Mouse (Mus musculus) large intestine, adult 2 months (tissue): ENCODE measurements around the gene H2al1f. TPM values are rescaled to one million over a fixed set of nuclear protein-coding genes. Genes with fewer than 3 reads are reported as not detected.
"Not testable (repeated sequence)": the region's sequence is repeated elsewhere in the genome, so short reads cannot be mapped to it uniquely, and the experiment has no call there.

ENCODE experiments used
- DNase-seq: peaks from one replicate; pipeline ENCODE4 v3.0.0-alpha.2; 2012; ENCODE audit warnings: low read depth, low spot score
- WGBS: fragments of 180-500 bp; shearing (Covaris S2); methylation state at CpG from one replicate; pipeline ENCODE4 v1.1.7; 2018; 5-methylcytosine and 5-hydroxymethylcytosine counted together
- polyA plus RNA-seq: library from polyadenylated mRNA; depleted of rRNA; stranded (reverse); fragments of >200 nt; gene quantifications from 2 replicates; pipeline ENCODE4 v1.2.3, GENCODE M21; 2012; rRNA removed

Gene H2al1f
- not detected in 2 replicates for polyA plus RNA-seq

DNA sequence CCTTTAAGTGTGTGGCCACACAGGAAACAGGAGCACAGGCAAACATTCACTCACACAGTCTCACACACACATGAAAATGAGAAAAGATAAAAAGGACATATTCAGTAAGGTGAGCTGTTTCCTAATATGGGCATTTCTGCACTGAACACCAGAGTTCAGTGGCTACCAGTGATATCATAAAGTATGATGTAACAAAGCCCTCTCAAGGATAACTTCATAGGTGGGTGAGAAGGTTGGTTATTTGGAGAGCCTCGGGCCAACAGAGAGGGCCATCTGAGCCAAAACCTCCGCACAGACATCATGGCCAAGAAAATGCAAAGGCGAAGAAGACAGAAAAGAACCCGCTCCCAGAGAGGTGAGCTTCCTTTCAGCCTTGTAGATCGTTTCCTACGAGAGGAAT is at the start of gene H2al1f:
Gene H2al1f (plus strand): TSS at position 301 of the 400 bp plus-strand sequence.
- DNase-seq: not testable (repeated sequence)
- no CpG with 5 or more reads among the region's 6 CpGs for WGBS

DNA sequence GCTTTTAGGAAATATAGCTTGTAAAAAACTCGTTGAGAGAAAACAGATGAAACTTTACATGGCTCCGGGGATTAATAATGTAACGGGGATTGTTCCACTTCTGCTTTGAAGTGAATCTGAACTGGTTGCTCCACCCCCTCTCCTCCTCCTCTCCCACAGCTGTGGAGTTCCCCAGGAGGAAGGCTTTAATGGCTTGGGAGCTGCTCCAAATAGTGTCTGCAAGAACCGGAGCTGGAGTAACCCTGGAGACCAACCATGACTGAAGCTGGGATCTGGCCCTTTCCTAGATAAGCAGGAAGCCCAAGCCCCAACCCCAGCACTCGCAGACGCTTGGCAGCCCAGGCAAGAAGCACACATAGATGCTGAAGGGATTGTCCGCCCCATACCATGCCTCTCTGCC is 47.2 kb upstream of the H2al1f start:
- WGBS: 57% methylated on average over 7 of the region's 7 CpGs
- no peak for DNase-seq

DNA sequence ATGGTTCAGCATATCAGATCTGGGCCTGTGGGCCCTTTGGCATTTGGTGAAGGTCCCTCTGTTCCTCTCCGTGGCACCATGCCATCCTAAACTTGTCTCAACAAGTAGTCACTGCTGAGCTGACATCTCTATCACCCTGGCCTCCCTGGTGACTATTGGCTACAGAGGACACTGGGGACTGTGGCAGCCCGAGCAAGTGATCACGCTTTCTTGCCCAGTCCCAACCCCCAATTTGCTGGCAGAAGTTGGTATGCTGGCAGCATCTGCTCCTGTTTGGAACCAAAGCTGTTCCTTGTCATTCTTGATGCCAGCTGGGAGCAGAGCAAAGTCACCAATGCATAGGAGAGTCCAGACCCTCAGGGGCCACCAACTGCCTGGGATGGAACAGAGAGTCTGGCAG is 45.9 kb upstream of the H2al1f start:
- no peak for DNase-seq
- 83% methylated on average over 3 of the region's 3 CpGs for WGBS

- no peak for DNase-seq
- WGBS: 46% methylated on average over 3 of the region's 3 CpGs
These were observed 41.8 kb upstream of the H2al1f start for GRCm38 (mm10) chrX:11273190-11273589.

- WGBS: 41% methylated on average over 6 of the region's 6 CpGs
- no peak for DNase-seq
These were observed 37.9 kb upstream of the H2al1f start for GRCm38 (mm10) chrX:11277083-11277482.

- no peak for DNase-seq
- WGBS: 67% methylated on average over 2 of the region's 2 CpGs
These were observed 34.2 kb upstream of the H2al1f start for GRCm38 (mm10) chrX:11280741-11281140.

- DNase-seq: no peak
- whole genome bisulfite sequencing: 29% methylated on average over 14 of the region's 14 CpGs
These were observed 26.6 kb upstream of the H2al1f start for GRCm38 (mm10) chrX:11288306-11288882.

- DNase-seq: no peak
- WGBS: 83% methylated on average over 4 of the region's 4 CpGs
These were observed 25.7 kb upstream of the H2al1f start for GRCm38 (mm10) chrX:11289244-11289643.

DNA sequence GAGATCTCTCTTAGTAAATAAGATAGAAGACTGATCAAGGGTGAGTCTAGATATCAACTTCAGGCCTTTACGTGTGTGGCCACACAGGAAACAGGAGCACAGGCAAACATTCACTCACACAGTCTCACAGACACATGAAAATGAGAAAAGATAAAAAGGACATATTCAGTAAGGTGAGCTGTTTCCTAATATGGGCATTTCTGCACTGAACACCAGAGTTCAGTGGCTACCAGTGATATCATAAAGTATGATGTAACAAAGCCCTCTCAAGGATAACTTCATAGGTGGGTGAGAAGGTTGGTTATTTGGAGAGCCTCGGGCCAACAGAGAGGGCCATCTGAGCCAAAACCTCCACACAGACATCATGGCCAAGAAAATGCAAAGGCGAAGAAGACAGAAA is 16.0 kb upstream of the H2al1f start, which contains the start of gene H2al1a:
Gene H2al1a (plus strand): TSS at position 301 of the 400 bp plus-strand sequence.
- WGBS: no CpG with 5 or more reads among the region's 3 CpGs
- DNase-seq: not testable (repeated sequence)

DNA sequence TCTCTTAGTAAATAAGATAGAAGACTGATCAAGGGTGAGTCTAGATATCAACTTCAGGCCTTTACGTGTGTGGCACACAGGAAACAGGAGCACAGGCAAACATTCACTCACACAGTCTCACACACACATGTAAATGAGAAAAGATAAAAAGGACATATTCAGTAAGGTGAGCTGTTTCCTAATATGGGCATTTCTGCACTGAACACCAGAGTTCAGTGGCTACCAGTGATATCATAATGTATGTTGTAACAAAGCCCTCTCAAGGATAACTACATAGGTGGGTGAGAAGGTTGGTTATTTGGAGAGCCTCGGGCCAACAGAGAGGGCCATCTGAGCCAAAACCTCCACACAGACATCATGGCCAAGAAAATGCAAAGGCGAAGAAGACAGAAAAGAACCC is 12.8 kb upstream of the H2al1f start, which contains the start of gene H2al1b:
Gene H2al1b (plus strand): TSS at position 301 of the 400 bp plus-strand sequence.
- 91% methylated on average over 1 of the region's 3 CpGs for WGBS
- DNase-seq: not testable (repeated sequence)

DNA sequence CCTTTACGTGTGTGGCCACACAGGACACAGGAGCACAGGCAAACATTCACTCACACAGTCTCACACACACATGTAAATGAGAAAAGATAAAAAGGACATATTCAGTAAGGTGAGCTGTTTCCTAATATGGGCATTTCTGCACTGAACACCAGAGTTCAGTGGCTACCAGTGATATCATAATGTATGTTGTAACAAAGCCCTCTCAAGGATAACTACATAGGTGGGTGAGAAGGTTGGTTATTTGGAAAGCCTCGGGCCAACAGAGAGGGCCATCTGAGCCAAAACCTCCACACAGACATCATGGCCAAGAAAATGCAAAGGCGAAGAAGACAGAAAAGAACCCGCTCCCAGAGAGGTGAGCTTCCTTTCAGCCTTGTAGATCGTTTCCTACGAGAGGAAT is 9.6 kb upstream of the H2al1f start, which contains the start of gene H2al1c:
Gene H2al1c (plus strand): TSS at position 301 of the 400 bp plus-strand sequence.
- not testable (repeated sequence) for DNase-seq
- 86% methylated on average over 1 of the region's 6 CpGs for WGBS

- no CpG with 5 or more reads among the region's 6 CpGs for WGBS
- DNase-seq: not testable (repeated sequence)
These were observed 6.4 kb upstream of the H2al1f start, which contains the start of gene H2al1d for GRCm38 (mm10) chrX:11308524-11308923. H2al1d (plus strand) TSS chrX:11308824.

- WGBS: no CpG with 5 or more reads among the region's 3 CpGs
These were observed 3.3 kb upstream of the H2al1f start, which contains the start of gene H2al1e for GRCm38 (mm10) chrX:11311634-11312033. H2al1e (plus strand) TSS chrX:11311934.

DNA sequence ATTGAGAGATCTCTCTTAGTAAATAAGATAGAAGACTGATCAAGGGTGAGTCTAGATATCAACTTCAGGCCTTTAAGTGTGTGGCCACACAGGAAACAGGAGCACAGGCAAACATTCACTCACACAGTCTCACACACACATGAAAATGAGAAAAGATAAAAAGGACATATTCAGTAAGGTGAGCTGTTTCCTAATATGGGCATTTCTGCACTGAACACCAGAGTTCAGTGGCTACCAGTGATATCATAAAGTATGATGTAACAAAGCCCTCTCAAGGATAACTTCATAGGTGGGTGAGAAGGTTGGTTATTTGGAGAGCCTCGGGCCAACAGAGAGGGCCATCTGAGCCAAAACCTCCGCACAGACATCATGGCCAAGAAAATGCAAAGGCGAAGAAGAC is 3.0 kb downstream of the H2al1f start, which contains the start of gene H2al1g:
Gene H2al1g (plus strand): TSS at position 301 of the 400 bp plus-strand sequence.
- WGBS: no CpG with 5 or more reads among the region's 3 CpGs
- not testable (repeated sequence) for DNase-seq

More at GRCm38 (mm10) chrX:11311634-11312033, 3.3 kb upstream of the H2al1f start, which contains the start of gene H2al1e:
- DNase-seq: not testable (repeated sequence)

DNA sequence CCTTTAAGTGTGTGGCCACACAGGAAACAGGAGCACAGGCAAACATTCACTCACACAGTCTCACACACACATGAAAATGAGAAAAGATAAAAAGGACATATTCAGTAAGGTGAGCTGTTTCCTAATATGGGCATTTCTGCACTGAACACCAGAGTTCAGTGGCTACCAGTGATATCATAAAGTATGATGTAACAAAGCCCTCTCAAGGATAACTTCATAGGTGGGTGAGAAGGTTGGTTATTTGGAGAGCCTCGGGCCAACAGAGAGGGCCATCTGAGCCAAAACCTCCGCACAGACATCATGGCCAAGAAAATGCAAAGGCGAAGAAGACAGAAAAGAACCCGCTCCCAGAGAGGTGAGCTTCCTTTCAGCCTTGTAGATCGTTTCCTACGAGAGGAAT is 6.2 kb downstream of the H2al1f start, which contains the start of gene H2al1h:
Gene H2al1h (plus strand): TSS at position 301 of the 400 bp plus-strand sequence.
- no CpG with 5 or more reads among the region's 6 CpGs for WGBS
- not testable (repeated sequence) for DNase-seq

- 100% methylated on average over 1 of the region's 5 CpGs for WGBS
- DNase-seq: not testable (repeated sequence)
These were observed 9.4 kb downstream of the H2al1f start, which contains the start of gene H2al1i for GRCm38 (mm10) chrX:11324359-11324758. H2al1i (plus strand) TSS chrX:11324659.

GRCm38 (mm10) chrX:11327522-11327921 is 12.6 kb downstream of the H2al1f start, which contains the start of gene H2al1j:
H2al1j (plus strand) TSS chrX:11327822.
- DNase-seq: not testable (repeated sequence)
- 95% methylated on average over 2 of the region's 2 CpGs for WGBS

DNA sequence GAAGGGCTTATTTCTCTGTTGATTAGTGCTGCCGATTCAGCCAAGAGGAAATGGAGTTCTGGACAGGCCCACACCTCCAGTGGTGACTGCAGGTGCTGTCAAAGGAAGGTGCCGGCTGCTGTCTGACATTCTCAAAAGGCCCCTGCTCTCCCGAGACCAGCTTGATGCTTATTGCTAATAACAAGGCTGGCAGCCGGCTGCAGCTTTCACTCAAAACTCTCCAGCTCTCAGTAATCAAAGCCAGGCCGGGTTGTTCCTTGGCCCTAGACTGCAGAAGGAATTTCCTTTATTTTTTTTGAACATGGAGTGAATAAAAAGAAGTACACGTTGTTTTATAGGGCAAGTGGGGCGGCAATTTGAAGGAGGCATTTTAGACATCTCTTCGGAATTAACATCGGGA is 30.8 kb downstream of the H2al1f start:
- WGBS: 75% methylated on average over 9 of the region's 9 CpGs
- no peak for DNase-seq

GRCm38 (mm10) chrX:11346756-11347155 is 31.8 kb downstream of the H2al1f start:
- WGBS: 92% methylated on average over 3 of the region's 3 CpGs
- no peak for DNase-seq

- 82% methylated on average over 6 of the region's 6 CpGs for WGBS
- DNase-seq: no peak
These were observed 45.9 kb downstream of the H2al1f start for GRCm38 (mm10) chrX:11360823-11361222.

DNA sequence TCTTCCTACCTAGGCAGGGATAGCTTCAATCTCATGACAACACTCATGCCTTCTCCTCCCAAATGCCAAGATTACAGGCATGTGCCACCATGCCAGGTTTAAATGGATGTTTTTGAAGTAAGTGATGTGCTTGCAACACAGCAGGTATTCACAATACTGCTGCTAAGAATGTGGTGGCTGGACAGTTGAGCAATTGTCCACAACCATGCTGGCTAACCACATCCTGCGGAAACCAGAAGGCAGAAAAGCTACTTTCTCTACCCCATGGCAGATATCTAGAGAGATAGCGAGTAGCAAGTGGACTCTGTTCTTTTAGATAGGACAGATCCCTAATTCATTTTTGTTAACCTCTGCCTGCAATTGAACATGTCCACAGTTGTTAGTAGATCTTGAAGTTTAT is 46.3 kb downstream of the H2al1f start:
- 82% methylated on average over 2 of the region's 2 CpGs for WGBS
- no peak for DNase-seq
